Mouse (Mus musculus) forebrain, embryonic 13.5 days (tissue): ENCODE data around the gene Steap2. TPM values are rescaled to one million over a fixed set of nuclear protein-coding genes. Genes with fewer than 3 reads are reported as not detected.
"Not testable (repeated sequence)": the region's sequence is repeated elsewhere in the genome, so short reads cannot be mapped to it uniquely, and the experiment has no call there.

Experiments used
- ATAC-seq: fragments of 200-750 bp; cut with Nextera tagmentation; 2 replicates; pipeline ENCODE4 v1.8.0; 2017
- H3K27ac ChIP-seq: fragments of 300-500 bp; sonication (generic); 2 replicates; pipeline ENCODE4 v1.5.1; 2015; ENCODE audit warnings: inconsistent platforms, mild to moderate bottlenecking, moderate library complexity
- H3K27me3 ChIP-seq: fragments of 300-500 bp; sonication (generic); 2 replicates; pipeline ENCODE4 v1.6.1; 2015; ENCODE audit warnings: mild to moderate bottlenecking, inconsistent platforms
- H3K36me3 ChIP-seq: fragments of 300-500 bp; sonication (generic); 2 replicates; pipeline ENCODE4 v1.6.1; 2015; ENCODE audit warnings: mild to moderate bottlenecking, inconsistent platforms; ENCODE audit not compliant: poor library complexity, severe bottlenecking
- H3K4me1 ChIP-seq: fragments of 300-500 bp; sonication (generic); 2 replicates; pipeline ENCODE4 v1.6.1; 2015; ENCODE audit warnings: inconsistent platforms
- H3K4me2 ChIP-seq: fragments of 300-500 bp; sonication (generic); 2 replicates; pipeline ENCODE4 v1.6.1; 2015; ENCODE audit warnings: inconsistent platforms, mild to moderate bottlenecking, moderate library complexity
- H3K4me3 ChIP-seq: fragments of 300-500 bp; sonication (generic); 2 replicates; pipeline ENCODE4 v1.5.1; 2015; ENCODE audit warnings: mild to moderate bottlenecking, inconsistent platforms
- H3K9ac ChIP-seq: fragments of 300-500 bp; sonication (generic); 2 replicates; pipeline ENCODE4 v1.6.1; 2015; ENCODE audit warnings: mild to moderate bottlenecking, inconsistent platforms
- H3K9me3 ChIP-seq: fragments of 300-500 bp; sonication (generic); replicated peaks from 2 replicates; pipeline ENCODE4 v1.6.1; 2016; ENCODE audit warnings: inconsistent platforms
- WGBS: fragments of 180-500 bp; shearing (Covaris S2); methylation state at CpG from one replicate; pipeline ENCODE4 v1.1.7; 2015; 5-methylcytosine and 5-hydroxymethylcytosine counted together
- polyA plus RNA-seq: library from polyadenylated mRNA; unstranded; fragments of >200 nt; fragmentation: Nextera tagmentation; extraction: Ambion mirVana; gene quantifications from 2 replicates; pipeline ENCODE4 v1.2.1, GENCODE M21; 2015

The Steap2 gene
- polyA plus RNA-seq, 1 experiment from 2014 or later: 5.4 TPM

- Histone ChIP-seq H3K27ac (peak overlapping the region; percentile 35; the same call in 1 of the 2 replicates), H3K36me3 (no peaks in the 10 kb centered on the region), H3K27me3 (no peaks in the 10 kb centered on the region), H3K9me3 (no peaks in the 10 kb centered on the region), H3K4me1 (peaks cover 13% of the 10 kb centered on the region; the same call in 1 of the 2 replicates), H3K9ac (peak overlapping the region; percentile 86), H3K4me2 (peak overlapping the region; percentile 88), H3K4me3 (peak overlapping the region; percentile 75)
- ATAC-seq: peak; percentile 69
- under 1% methylated on average over 28 of the region's 29 CpGs for WGBS
These were observed 830 bp downstream of the Steap2 start for GRCm38 (mm10) chr5:5693541-5693955.

GRCm38 (mm10) chr5:5692167-5692738, 2.1 kb downstream of the Steap2 start:
- H3K4me3 ChIP-seq: no peak overlapping the region
- H3K9ac ChIP-seq: no peak overlapping the region
- WGBS: 68% methylated on average over 4 of the region's 4 CpGs
- no peaks in the 10 kb centered on the region for H3K9me3 ChIP-seq
- H3K4me1 ChIP-seq: peaks cover 13% of the 10 kb centered on the region; the same call in 1 of the 2 replicates
- no peaks in the 10 kb centered on the region for H3K36me3 ChIP-seq
- no peaks in the 10 kb centered on the region for H3K27me3 ChIP-seq
- H3K27ac ChIP-seq: no peak overlapping the region
- no peak for ATAC-seq
- peak overlapping the region; percentile 88; the same call in 1 of the 2 replicates for H3K4me2 ChIP-seq

GRCm38 (mm10) chr5:5688945-5689540, 5.3 kb downstream of the Steap2 start:
- Histone ChIP-seq H3K9me3 (no peaks in the 10 kb centered on the region), H3K27me3 (no peaks in the 10 kb centered on the region), H3K4me1 (peaks cover 11% of the 10 kb centered on the region; the same call in 1 of the 2 replicates), H3K9ac (no peak overlapping the region), H3K4me2 (no peak overlapping the region), H3K27ac (no peak overlapping the region), H3K36me3 (no peaks in the 10 kb centered on the region), H3K4me3 (no peak overlapping the region)
- 86% methylated on average over 8 of the region's 8 CpGs for WGBS
- ATAC-seq: no peak

- H3K9ac ChIP-seq: no peak overlapping the region
- no peak overlapping the region for H3K4me3 ChIP-seq
- H3K4me1 ChIP-seq: peaks cover 6% of the 10 kb centered on the region; the same call in 1 of the 2 replicates
- H3K27me3 ChIP-seq: no peaks in the 10 kb centered on the region
- H3K36me3 ChIP-seq: no peaks in the 10 kb centered on the region
- WGBS: 90% methylated on average over 6 of the region's 6 CpGs
- no peak overlapping the region for H3K27ac ChIP-seq
- ATAC-seq: no peak
- H3K4me2 ChIP-seq: no peak overlapping the region
- no peaks in the 10 kb centered on the region for H3K9me3 ChIP-seq
These were observed 6.2 kb downstream of the Steap2 start for GRCm38 (mm10) chr5:5688228-5688627.

- Histone ChIP-seq H3K9ac (no peak overlapping the region), H3K9me3 (no peaks in the 10 kb centered on the region), H3K4me1 (no peaks in the 10 kb centered on the region), H3K27ac (no peak overlapping the region), H3K36me3 (no peaks in the 10 kb centered on the region), H3K27me3 (no peaks in the 10 kb centered on the region), H3K4me3 (no peak overlapping the region), H3K4me2 (no peak overlapping the region)
- ATAC-seq: no peak
- 27% methylated on average over 1 of the region's 1 CpGs for WGBS
These were observed 7.4 kb downstream of the Steap2 start for GRCm38 (mm10) chr5:5686973-5687372.

GRCm38 (mm10) chr5:5684946-5685345, 9.4 kb downstream of the Steap2 start:
- not testable (repeated sequence) for H3K4me1 ChIP-seq, H3K9ac ChIP-seq, H3K27ac ChIP-seq, H3K36me3 ChIP-seq, H3K9me3 ChIP-seq, H3K27me3 ChIP-seq, ATAC-seq, H3K4me2 ChIP-seq, H3K4me3 ChIP-seq
- 93% methylated on average over 2 of the region's 2 CpGs for WGBS

- H3K9me3 ChIP-seq: no peaks in the 10 kb centered on the region
- H3K9ac ChIP-seq: no peak overlapping the region
- H3K36me3 ChIP-seq: no peaks in the 10 kb centered on the region
- no peak overlapping the region for H3K4me3 ChIP-seq
- H3K4me2 ChIP-seq: no peak overlapping the region
- H3K27me3 ChIP-seq: no peaks in the 10 kb centered on the region
- no peak overlapping the region for H3K27ac ChIP-seq
- H3K4me1 ChIP-seq: no peaks in the 10 kb centered on the region
- ATAC-seq: no peak
- WGBS: 66% methylated on average over 4 of the region's 4 CpGs
These were observed 11.1 kb downstream of the Steap2 start for GRCm38 (mm10) chr5:5683292-5683691.

- H3K4me1 ChIP-seq: no peaks in the 10 kb centered on the region
- H3K4me2 ChIP-seq: no peak overlapping the region
- H3K27ac ChIP-seq: no peak overlapping the region
- no peak for ATAC-seq
- H3K9me3 ChIP-seq: no peaks in the 10 kb centered on the region
- H3K36me3 ChIP-seq: peaks cover 18% of the 10 kb centered on the region
- no peak overlapping the region for H3K4me3 ChIP-seq
- H3K9ac ChIP-seq: no peak overlapping the region
- no peaks in the 10 kb centered on the region for H3K27me3 ChIP-seq
These were observed 14.9 kb downstream of the Steap2 start for GRCm38 (mm10) chr5:5679459-5679858.

GRCm38 (mm10) chr5:5676082-5676481, 18.3 kb downstream of the Steap2 start:
- Histone ChIP-seq H3K9ac (no peak overlapping the region), H3K27ac (no peak overlapping the region), H3K9me3 (no peaks in the 10 kb centered on the region), H3K4me2 (no peak overlapping the region), H3K36me3 (peaks cover 27% of the 10 kb centered on the region), H3K27me3 (no peaks in the 10 kb centered on the region), H3K4me1 (no peaks in the 10 kb centered on the region), H3K4me3 (no peak overlapping the region)
- ATAC-seq: no peak
- WGBS: 93% methylated on average over 3 of the region's 3 CpGs

- 81% methylated on average over 7 of the region's 7 CpGs for WGBS
- H3K9me3 ChIP-seq: no peaks in the 10 kb centered on the region
- no peak for ATAC-seq
These were observed 25.5 kb downstream of the Steap2 start for GRCm38 (mm10) chr5:5668920-5669319.

GRCm38 (mm10) chr5:5664371-5664926, 29.9 kb downstream of the Steap2 start:
- Histone ChIP-seq H3K4me3 (peak overlapping the region; percentile 71), H3K4me1 (peaks cover 18% of the 10 kb centered on the region; the same call in 1 of the 2 replicates), H3K9ac (peak overlapping the region; percentile 78), H3K27me3 (no peaks in the 10 kb centered on the region), H3K27ac (no peak overlapping the region), H3K36me3 (0 out of 2 replicates have a peak, but pooled peaks cover 3% of the 10 kb centered on the region), H3K9me3 (no peaks in the 10 kb centered on the region), H3K4me2 (peak overlapping the region; percentile 94)
- WGBS: 48% methylated on average over 6 of the region's 6 CpGs
- no peak for ATAC-seq

More at GRCm38 (mm10) chr5:5668920-5669319, 25.5 kb downstream of the Steap2 start:
- Histone ChIP-seq H3K4me2 (no peak overlapping the region), H3K27me3 (no peaks in the 10 kb centered on the region), H3K27ac (no peak overlapping the region), H3K4me3 (no peak overlapping the region), H3K36me3 (peaks cover 12% of the 10 kb centered on the region), H3K9ac (no peak overlapping the region), H3K4me1 (peaks cover 13% of the 10 kb centered on the region; the same call in 1 of the 2 replicates)

- H3K36me3 ChIP-seq: 0 out of 2 replicates have a peak, but pooled peaks cover under 1% of the 10 kb centered on the region
- H3K4me1 ChIP-seq: peaks cover 18% of the 10 kb centered on the region; the same call in 1 of the 2 replicates
- no peaks in the 10 kb centered on the region for H3K27me3 ChIP-seq
- peak within 1 kb of the TSS; percentile 71 for H3K4me3 ChIP-seq
- no peak within 1 kb of the TSS for H3K27ac ChIP-seq
- H3K9me3 ChIP-seq: no peaks in the 10 kb centered on the region
- H3K9ac ChIP-seq: peak within 1 kb of the TSS; percentile 78
- WGBS: under 1% methylated on average over 45 of the region's 48 CpGs
- H3K4me2 ChIP-seq: peak within 1 kb of the TSS; percentile 94
- peak; percentile 99 for ATAC-seq
These were observed 30.6 kb downstream of the Steap2 start, which contains the start of gene Cfap69 for GRCm38 (mm10) chr5:5663655-5664370. Cfap69 (minus strand) TSS chr5:5664239.
